Mouse (Mus musculus): ENCODE results near the gene Phospho1. TPM values are rescaled to one million over a fixed set of nuclear protein-coding genes. Genes with fewer than 3 reads are reported as not detected.

The Phospho1 gene
- total RNA-seq, 2 experiments from 2014 or later = 172 to 179 TPM

- intact Hi-C loops (cut with DNase I) = no loop called here
Measured at GRCm38 (mm10) chr11:95810828-95811227, 13.5 kb upstream of the Phospho1 start.

DNA sequence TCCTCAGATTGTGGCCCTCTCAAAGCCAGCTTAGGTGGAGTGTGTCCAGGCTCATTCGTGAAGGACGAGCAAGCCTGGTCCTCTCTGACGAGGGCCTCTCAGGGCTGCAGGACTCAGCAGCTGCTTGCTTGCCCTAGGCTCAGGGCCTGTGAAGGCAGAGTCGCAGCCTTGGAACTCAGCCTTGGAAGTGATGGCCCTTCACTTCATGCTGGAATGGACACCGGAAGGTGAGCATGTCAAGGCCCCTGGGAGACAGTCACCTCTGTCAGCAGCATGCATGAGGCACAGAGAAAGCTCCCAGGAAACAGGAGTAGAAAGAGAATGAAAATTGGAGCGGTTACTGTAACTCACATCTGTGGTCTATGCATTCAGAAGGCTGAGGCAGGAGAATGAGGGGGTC is 12.6 kb upstream of the Phospho1 start:
- no peak for DNase-seq
- intact Hi-C loops (cut with DNase I) = no loop called here

More at GRCm38 (mm10) chr11:95810828-95811227, 13.5 kb upstream of the Phospho1 start:
- DNase-seq = no peak

DNA sequence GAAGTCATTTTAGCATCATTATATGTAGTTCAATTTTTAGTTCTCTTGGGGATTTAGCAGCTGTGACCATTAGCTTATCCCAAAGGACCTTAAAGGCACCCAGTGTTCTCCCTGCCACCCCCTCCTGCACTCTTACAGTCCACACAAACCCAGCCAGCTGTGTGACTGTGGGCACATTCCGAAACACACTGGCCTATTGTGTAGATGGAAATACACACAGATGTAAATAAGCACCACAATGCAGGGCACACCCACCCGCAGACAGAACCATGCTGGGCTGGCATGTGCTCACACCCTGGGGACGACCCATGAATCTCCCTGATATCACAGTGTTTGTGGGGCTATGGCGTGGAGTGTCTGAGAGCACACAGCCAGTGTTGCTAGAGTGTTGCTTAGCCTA is 12.1 kb upstream of the Phospho1 start:
- intact Hi-C loops (cut with DNase I) = no loop called here
- DNase-seq = no peak

- intact Hi-C loops (cut with DNase I) = no loop called here
- DNase-seq = no peak
Measured at GRCm38 (mm10) chr11:95814101-95814500, 10.2 kb upstream of the Phospho1 start.

DNA sequence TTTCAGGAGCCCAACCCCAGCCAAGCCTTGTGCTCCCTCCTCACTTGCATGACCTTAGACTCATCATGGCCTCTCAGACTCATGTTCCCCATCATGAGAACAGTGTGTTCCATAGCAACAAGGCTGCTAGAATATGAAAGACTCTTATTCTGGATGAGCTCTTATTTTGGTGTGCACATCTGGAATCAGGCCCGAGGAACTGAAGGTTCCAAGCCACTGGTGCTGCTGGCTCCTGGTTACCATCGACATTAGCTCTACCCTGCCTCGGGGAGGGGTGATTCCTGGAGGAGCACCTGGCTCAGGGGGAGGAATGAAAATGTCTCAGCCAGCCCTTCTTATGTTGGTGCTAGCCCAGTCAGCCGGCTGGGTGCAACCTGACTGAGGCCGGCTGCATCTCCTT is 9.4 kb upstream of the Phospho1 start:
- intact Hi-C loops (cut with DNase I) = no loop called here
- DNase-seq = no peak

- DNase-seq = no peak
- intact Hi-C loops (cut with DNase I) = no loop called here
Measured at GRCm38 (mm10) chr11:95815412-95815811, 8.9 kb upstream of the Phospho1 start.

GRCm38 (mm10) chr11:95819138-95819537 is 5.2 kb upstream of the Phospho1 start:
- DNase-seq = peak in 1 of 2 experiments; percentile 29
- intact Hi-C loops (cut with DNase I) = no loop called here

GRCm38 (mm10) chr11:95821511-95821910 is 2.8 kb upstream of the Phospho1 start:
- DNase-seq = no peak
- intact Hi-C loops (cut with DNase I) = no loop called here

- no peak for DNase-seq
- intact Hi-C loops (cut with DNase I) = no loop called here
Measured at GRCm38 (mm10) chr11:95822437-95822836, 1.9 kb upstream of the Phospho1 start.

- DNase-seq = peak; percentile 85 to 89
- intact Hi-C loops (cut with DNase I) = loop anchor here (2.0 kb wide), 2 partner anchors 30 to 52 kb away; no protein-coding TSS in a partner anchor
Measured at GRCm38 (mm10) chr11:95824877-95825243, 561 bp downstream of the Phospho1 start.

DNA sequence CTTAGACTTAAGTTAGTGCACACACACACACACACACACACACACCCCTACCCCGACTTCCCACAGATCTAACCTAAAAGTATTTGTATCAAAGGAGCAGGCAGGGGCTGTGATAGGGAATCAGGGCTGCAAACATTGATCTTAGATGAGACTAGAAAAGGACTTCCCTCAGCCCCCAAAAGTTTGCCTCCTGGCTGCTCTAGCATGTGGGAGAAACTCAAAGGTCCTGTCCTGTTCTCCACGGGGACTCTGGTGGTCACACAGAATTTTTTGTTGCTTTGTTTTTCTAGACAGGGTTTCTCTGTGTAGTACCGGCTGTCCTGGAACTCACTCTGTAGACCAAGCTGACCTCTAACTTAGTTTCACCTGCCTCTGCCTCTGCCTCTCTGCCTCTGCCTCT is 1.3 kb downstream of the Phospho1 start:
- intact Hi-C loops (cut with DNase I) = loop anchor here (2.0 kb wide), 2 partner anchors 31 to 53 kb away; no protein-coding TSS in a partner anchor
- no peak for DNase-seq

DNA sequence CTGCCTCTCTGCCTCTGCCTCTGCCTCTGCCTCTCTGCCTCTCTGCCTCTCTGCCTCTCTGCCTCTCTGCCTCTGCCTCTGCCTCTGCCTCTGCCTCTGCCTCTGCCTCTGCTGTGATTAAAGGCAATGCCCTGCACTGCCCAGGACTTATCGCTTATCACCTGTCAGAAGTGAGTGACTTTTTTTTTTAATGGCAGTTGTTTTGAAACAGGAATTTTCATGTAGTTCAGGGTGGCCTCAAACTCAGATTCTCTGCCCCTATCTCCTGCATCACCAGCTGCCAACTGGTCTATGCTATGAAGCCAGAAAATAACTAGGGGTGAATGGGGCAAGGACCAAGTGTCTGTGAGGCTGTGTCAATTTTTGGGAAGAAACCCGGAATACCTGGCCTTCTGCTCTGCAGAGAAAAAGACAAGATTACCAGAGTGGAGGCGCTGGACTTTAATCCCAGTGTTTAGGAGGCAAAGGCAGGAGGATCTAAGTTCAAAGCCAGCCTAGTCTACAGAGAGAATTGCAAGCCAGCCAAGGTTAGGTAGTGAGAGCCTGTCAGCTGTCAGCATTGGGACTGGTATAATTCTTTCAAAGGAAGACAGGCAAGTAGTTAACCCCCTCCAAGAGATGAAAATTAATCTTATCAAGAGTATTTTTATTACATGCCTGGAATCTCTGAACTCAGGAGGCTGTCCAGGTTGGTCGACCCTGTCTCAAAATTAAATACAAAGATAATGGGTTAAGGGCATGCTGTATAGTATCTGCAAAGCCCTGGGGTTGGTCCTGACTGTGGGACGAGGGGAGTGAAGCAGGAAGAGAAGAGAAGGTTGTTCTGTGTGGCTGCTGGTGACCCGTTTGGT is 2.2 kb downstream of the Phospho1 start:
- intact Hi-C loops (cut with DNase I) = no loop called here

GRCm38 (mm10) chr11:95827168-95827447 is 2.8 kb downstream of the Phospho1 start:
- intact Hi-C loops (cut with DNase I) = no loop called here
- DNase-seq = no peak

More for the DNA sequence above, 2.2 kb downstream of the Phospho1 start:
- DNase-seq = no peak

DNA sequence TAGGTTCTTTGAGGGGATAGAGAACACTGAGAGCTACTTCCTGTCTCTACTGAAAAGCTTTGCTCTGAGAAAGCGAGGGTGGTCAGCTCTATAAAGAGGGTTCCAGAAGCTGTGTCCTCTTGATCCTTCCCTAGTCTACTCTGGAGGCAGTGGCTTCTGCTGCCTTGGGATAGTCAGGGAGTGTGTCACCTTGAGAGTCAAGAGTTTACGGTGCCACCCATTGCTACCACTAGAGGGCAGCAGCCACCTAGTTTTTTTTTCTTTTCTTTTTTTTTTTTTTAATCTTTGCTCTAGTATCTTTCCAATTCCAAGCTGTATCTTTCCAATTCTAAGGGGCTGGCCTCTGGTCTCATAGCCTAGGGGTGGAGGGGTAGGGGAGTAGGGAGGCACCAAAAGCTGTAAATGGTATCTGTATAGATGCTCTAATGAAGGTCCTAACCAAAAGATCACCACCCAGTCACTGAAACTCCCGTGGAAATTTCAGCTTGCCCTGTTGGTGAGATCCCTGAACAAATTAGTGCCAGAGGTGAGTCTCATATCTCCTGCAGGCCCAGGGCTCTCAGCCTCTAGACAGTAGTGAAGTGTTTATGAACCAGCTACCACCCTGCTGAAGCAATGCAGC is 3.3 kb downstream of the Phospho1 start:
- intact Hi-C loops (cut with DNase I) = no loop called here
- DNase-seq = peak; percentile 70 to 81

- intact Hi-C loops (cut with DNase I) = no loop called here
- no peak for DNase-seq
Measured at GRCm38 (mm10) chr11:95828181-95828964, 4.1 kb downstream of the Phospho1 start.

- intact Hi-C loops (cut with DNase I) = loop anchor here (1.0 kb wide), 1 partner anchor 24 kb away; no protein-coding TSS in a partner anchor
- DNase-seq = no peak
Measured at GRCm38 (mm10) chr11:95829526-95830050, 5.3 kb downstream of the Phospho1 start.

DNA sequence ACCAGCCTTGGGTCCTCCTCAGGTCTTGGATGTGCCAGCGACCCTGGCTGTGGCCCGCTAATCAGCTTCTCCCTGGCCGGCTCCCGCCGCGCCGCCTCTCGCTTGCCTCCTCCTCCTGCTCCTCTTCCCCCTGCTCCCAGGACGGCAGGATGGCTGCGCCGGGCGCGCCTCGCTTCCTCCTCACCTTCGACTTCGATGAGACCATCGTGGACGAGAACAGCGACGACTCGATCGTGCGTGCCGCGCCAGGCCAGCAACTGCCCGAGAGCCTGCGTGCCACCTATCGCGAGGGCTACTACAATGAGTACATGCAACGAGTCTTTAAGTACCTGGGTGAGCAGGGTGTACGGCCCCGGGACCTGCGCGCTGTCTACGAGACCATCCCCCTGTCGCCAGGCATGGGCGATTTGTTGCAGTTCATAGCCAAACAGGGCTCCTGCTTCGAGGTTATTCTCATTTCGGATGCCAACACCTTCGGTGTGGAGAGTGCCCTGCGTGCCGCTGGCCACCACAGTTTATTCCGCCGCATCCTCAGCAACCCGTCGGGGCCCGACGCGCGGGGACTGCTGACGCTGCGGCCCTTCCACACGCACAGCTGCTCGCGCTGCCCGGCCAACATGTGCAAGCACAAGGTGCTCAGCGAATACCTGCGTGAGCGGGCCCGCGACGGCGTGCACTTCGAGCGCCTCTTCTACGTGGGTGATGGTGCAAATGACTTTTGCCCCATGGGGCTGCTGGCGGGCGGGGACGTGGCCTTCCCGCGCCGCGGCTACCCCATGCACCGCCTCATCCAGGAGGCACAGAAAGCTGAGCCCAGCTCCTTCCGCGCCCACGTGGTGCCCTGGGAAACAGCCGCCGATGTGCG is 6.3 kb downstream of the Phospho1 start:
- intact Hi-C loops (cut with DNase I) = no loop called here
- DNase-seq = peak; percentile 28 to 36

DNA sequence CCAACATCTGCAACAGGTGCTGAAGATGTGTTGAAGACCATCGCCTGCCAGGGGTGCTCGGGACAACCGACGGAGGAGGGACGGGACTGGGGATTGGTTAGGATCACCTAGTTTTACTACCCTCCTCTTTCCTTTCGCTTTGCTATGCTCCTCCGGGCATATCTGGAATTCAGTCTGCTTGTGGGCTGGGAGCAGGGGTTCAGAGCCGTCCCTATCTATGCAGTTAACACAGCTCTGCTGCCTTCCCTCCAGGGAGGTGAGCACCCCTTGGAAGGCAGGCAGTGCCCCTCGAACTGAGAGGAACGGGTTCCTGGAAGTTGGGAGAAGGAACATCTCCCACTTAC is 6.9 kb downstream of the Phospho1 start:
- DNase-seq = no peak
- intact Hi-C loops (cut with DNase I) = no loop called here

GRCm38 (mm10) chr11:95831641-95832040 is 7.3 kb downstream of the Phospho1 start:
- no peak for DNase-seq
- intact Hi-C loops (cut with DNase I) = no loop called here
